Mouse (Mus musculus) brain, adult 10 weeks (tissue): ENCODE measurements around the gene Aqp5. TPM values are rescaled to one million over a fixed set of nuclear protein-coding genes. Genes with fewer than 3 reads are reported as not detected.

Experiments
- polyA plus RNA-seq: library from polyadenylated mRNA; stranded (reverse); fragments of 350-450 nt; fragmentation: Illumina TruSeq; extraction: RNeasy Lipid Tissue Mini Kit (QIAGEN cat#74804); gene quantifications from one replicate; pipeline ENCODE4 v1.2.3, GENCODE M21; 2015; ENCODE audit warnings: low read depth, low replicate concordance

The Aqp5 gene
- polyA plus RNA-seq, result 0.62 TPM

DNA sequence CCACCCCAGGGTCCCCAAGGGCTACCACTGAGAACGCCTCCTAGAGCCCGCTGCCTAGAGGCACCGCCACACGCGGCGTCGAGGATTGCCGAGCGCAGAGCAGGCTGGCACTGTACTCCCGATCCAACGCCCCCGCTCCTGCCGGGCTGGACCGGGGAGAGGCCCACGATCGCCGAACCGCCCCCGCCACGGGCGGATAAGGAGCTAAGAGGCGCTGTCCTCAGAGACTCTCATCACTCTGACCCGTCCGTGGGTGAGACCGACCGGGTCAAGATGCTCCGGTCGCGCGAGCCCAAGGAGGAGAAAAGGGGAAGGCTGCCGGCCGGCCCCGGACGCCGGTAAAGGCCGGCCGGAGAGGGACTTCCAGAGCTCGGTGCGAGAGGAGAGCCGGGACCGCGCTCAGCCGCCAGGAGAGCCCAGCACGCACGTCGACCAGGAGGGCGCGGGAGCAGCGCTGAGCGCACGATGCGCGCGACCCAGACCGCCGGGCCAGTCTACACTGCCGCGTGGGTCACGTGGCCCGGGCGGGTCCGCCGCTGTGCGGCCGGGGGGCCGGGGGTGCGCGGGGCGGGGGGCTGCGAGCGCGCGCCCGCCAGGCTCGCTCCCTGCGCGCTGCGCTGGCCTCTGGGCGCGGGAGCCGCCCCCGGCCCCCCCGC is at the start of gene Aqp5:
Aqp5 (plus strand) TSS at position 354 of the 656 bp plus-strand sequence.

GRCm38 (mm10) chr15:99578802-99579485 is 11.6 kb upstream of the Aqp5 start, which contains the start of gene Aqp2:
Aqp2 (plus strand) TSS chr15:99579055.

DNA sequence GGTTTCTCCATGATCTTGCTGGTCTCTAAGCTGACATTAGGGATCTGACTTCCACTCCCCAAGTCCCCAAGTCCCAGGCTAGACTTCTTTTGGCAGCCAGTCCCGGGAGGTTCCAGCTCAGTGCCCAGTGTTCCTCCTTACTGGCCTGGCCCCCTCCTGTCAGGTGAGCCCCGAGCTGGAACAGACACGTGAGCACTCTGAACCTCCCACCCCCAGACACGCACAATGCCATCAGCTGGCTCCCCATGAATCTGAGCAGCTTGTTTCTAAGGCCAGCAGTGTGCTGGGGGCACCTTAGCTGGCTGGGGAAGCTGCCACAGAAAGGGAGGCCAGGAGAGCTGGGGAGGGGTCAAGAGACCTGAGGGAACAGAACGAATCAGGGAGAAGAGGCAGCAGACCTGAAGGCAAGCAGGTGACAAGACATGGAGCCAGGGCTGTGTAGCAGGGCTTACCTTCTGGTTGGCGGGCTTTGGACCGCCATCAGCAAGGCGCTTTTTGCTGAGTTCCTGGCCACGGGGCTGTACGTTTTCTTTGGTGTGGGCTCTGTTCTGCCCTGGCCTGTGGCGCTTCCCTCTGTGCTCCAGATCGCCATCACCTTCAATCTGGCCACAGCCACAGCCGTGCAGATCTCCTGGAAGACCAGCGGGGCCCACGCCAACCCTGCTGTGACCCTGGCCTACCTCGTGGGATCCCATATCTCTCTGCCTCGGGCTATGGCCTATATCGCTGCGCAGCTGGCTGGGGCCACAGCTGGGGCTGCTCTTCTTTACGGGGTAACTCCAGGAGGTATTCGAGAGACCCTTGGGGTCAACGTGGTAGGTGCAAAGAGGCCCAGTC is 10.6 kb downstream of the Aqp5 start, which contains the start of gene Aqp6:
Aqp6 (plus strand) TSS at position 415 of the 837 bp plus-strand sequence.

Other genes starting within 250 kb of the Aqp5 start
- gene Fmnl3, start 220.3 kb upstream of the Aqp5 start, polyA plus RNA-seq, result 7.7 TPM
- gene Tmbim6, start 197.9 kb upstream of the Aqp5 start, polyA plus RNA-seq, result 296 TPM
- gene Nckap5l, start 133.0 kb upstream of the Aqp5 start, polyA plus RNA-seq, result 8.1 TPM
- 6.5 TPM for gene Bcdin3d, start 116.1 kb upstream of the Aqp5 start, polyA plus RNA-seq
- 375 TPM for gene Faim2, start 62.6 kb upstream of the Aqp5 start, polyA plus RNA-seq
- gene Aqp2, start 11.7 kb upstream of the Aqp5 start, polyA plus RNA-seq, result not detected
- gene Aqp6, start 10.6 kb downstream of the Aqp5 start, polyA plus RNA-seq, result not detected
- gene Racgap1, start 60.9 kb downstream of the Aqp5 start, polyA plus RNA-seq, result 12.5 TPM
- gene Asic1, start 79.6 kb downstream of the Aqp5 start, polyA plus RNA-seq, result 47.8 TPM
- 94.7 TPM for gene Smarcd1, start 111.3 kb downstream of the Aqp5 start, polyA plus RNA-seq
- gene Gm17349, start 114.7 kb downstream of the Aqp5 start, polyA plus RNA-seq, result not detected
- 83.4 TPM for gene Gpd1, start 126.7 kb downstream of the Aqp5 start, polyA plus RNA-seq
- 204 TPM for gene Cox14, start 134.8 kb downstream of the Aqp5 start, polyA plus RNA-seq
- 39.3 TPM for gene Cers5, start 182.1 kb downstream of the Aqp5 start, polyA plus RNA-seq